In genomic region chr7:143473347-143474101, GRCm38 (mm10) we compare ENCODE assay signal across 9 mouse cellular contexts. TPM values are rescaled to one million over a fixed set of nuclear protein-coding genes. Genes with fewer than 3 reads are reported as not detected.
DNase-seq lines count a peak whose midpoint lies in the region; ATAC-seq and TF ChIP-seq lines count a peak whose summit lies in the region.
"Had no signal": no experiment of that assay in that cellular context is flagged by ENCODE, and none has a peak within 500 bp of the region (broad histone marks: within the 10 kb centered on the region; RNA-seq: fewer than 3 reads in every experiment).

TSS of gene Slc22a18 (plus strand) at chr7:143473736.

- dilution Hi-C loops in CH12.LX (cut with MboI; ENCODE audit: extremely low pct_ligation_motif_present, extremely low pct_unique_long_range_greater_than_20kb, low sequenced_read_pairs), result no loop called here

- no peak for TF ChIP-seq CTCF in CH12.LX (conservative IDR thresholded peaks at IDR 0.05 in 1 of 2, IDR thresholded peaks at IDR 0.05 in 1 of 2; ENCODE audit: low read depth in 2 of 2, low read length in 2 of 2)
- TF ChIP-seq CTCF in cerebellum, adult 2 months (IDR thresholded peaks at IDR 0.05; ENCODE audit: borderline replicate concordance, insufficient read depth, low read depth, low read length), result no peak

- TF ChIP-seq POLR2A in CH12.LX (IDR thresholded peaks at IDR 0.05; ENCODE audit: low read depth, low read length), result no peak
- no peak for TF ChIP-seq POLR2A in cerebellum, adult 2 months (IDR thresholded peaks at IDR 0.05; ENCODE audit: borderline replicate concordance, insufficient read depth, low read length)

- WGBS in embryonic facial prominence, embryonic 15.5 days, result 34% methylated on average over 4 of the region's 4 CpGs
- 35% methylated on average over 4 of the region's 4 CpGs for WGBS in kidney, embryonic 14.5 days
- WGBS in lung, embryonic 15.5 days, result 21% methylated on average over 4 of the region's 4 CpGs
- whole genome bisulfite sequencing in cerebellum, adult 2 months, result 42% methylated on average over 4 of the region's 4 CpGs

- in situ Hi-C loops in CH12.LX (cut with MboI; ENCODE audit: low pct_ligation_motif_present, low pct_unique_long_range_greater_than_20kb, low sequenced_read_pairs), result no loop called here

- H3K4me2 ChIP-seq in CH12.LX (ENCODE audit: insufficient read depth, low read depth, poor library complexity, severe bottlenecking), result no peak within 1 kb of the TSS
- H3K4me2 ChIP-seq in embryonic facial prominence, embryonic 15.5 days (replicated peaks), result peak within 1 kb of the TSS; percentile 27
- peak within 1 kb of the TSS; percentile 10; the same call in 1 of the 2 replicates for H3K4me2 ChIP-seq in kidney, embryonic 14.5 days (replicated peaks; ENCODE audit: low read depth, low read length)
- H3K4me2 ChIP-seq in lung, embryonic 15.5 days, result peak within 1 kb of the TSS; percentile 19; the same call in 1 of the 2 replicates
- H3K4me2 ChIP-seq: neural tube, embryonic 13.5 days had no signal

- H3K4me3 ChIP-seq in CH12.LX (replicated peaks in 1 of 3; ENCODE audit: low read depth in 2 of 3, low read length in 2 of 3, poor library complexity in 1 of 3), result peak within 1 kb of the TSS in 2 of 3 experiments; percentile 11 to 13
- peak within 1 kb of the TSS; percentile 11; the same call in 1 of the 2 replicates for H3K4me3 ChIP-seq in embryonic facial prominence, embryonic 15.5 days (replicated peaks)
- peak within 1 kb of the TSS; percentile 18; the same call in 1 of the 2 replicates for H3K4me3 ChIP-seq in kidney, embryonic 14.5 days (ENCODE audit: low read length)
- no peak within 1 kb of the TSS for H3K4me3 ChIP-seq in lung, embryonic 15.5 days
- H3K4me3 ChIP-seq in cerebellum, adult 2 months (replicated peaks; ENCODE audit: insufficient read depth, low read depth, low read length), result no peak within 1 kb of the TSS
- H3K4me3 ChIP-seq: neural tube, embryonic 13.5 days had no signal

- H3K27ac ChIP-seq in CH12.LX (ENCODE audit: insufficient read depth, low read depth), result no peak within 1 kb of the TSS
- no peak within 1 kb of the TSS for H3K27ac ChIP-seq in embryonic facial prominence, embryonic 15.5 days (replicated peaks)
- H3K27ac ChIP-seq in kidney, embryonic 14.5 days (ENCODE audit: low read depth, low read length), result no peak within 1 kb of the TSS
- no peak within 1 kb of the TSS for H3K27ac ChIP-seq in lung, embryonic 15.5 days
- no peak within 1 kb of the TSS for H3K27ac ChIP-seq in cerebellum, adult 2 months (ENCODE audit: insufficient read depth, low read length)
- H3K27ac ChIP-seq: neural tube, embryonic 13.5 days had no signal

- no peak for ATAC-seq in embryonic facial prominence, embryonic 15.5 days (ENCODE audit: insufficient number of reproducible peaks, low FRiP score, low TSS enrichment, low read depth)
- ATAC-seq in kidney, embryonic 14.5 days (ENCODE audit: low FRiP score, low TSS enrichment), result no peak
- ATAC-seq in lung, embryonic 15.5 days (ENCODE audit: borderline replicate concordance, extremely low read depth, low FRiP score, low TSS enrichment), result no peak
- no peak for ATAC-seq in inflammation-experienced regulatory T-cells, adult 6 months

- no peak for TF ChIP-seq RAD21 in CH12.LX (IDR thresholded peaks at IDR 0.05; ENCODE audit: low read depth, low read length)

- TF ChIP-seq EP300 in CH12.LX (IDR thresholded peaks at IDR 0.05; ENCODE audit: low read length), result 0 out of 2 replicates have a peak, but pooled peaks have one; percentile 16

- peaks cover 0 to 19% of the 10 kb centered on the region in 2 experiments; a peak in 2 of 4 replicates for H3K4me1 ChIP-seq in CH12.LX (ENCODE audit: control insufficient read depth in 1 of 2, insufficient read depth in 2 of 2)
- peaks cover 2% of the 10 kb centered on the region; the same call in 1 of the 2 replicates for H3K4me1 ChIP-seq in embryonic facial prominence, embryonic 15.5 days
- no peaks in the 10 kb centered on the region for H3K4me1 ChIP-seq in kidney, embryonic 14.5 days (ENCODE audit: control insufficient read depth, insufficient read depth, low read length)
- H3K4me1 ChIP-seq in lung, embryonic 15.5 days, result 0 out of 2 replicates have a peak, but pooled peaks cover 8% of the 10 kb centered on the region
- H3K4me1 ChIP-seq in cerebellum, adult 2 months (ENCODE audit: control insufficient read depth, insufficient read depth, low read length), result no peaks in the 10 kb centered on the region
- H3K4me1 ChIP-seq: neural tube, embryonic 13.5 days had no signal

- H3K27me3 ChIP-seq in CH12.LX (replicated peaks), result peaks cover 55% of the 10 kb centered on the region
- no peaks in the 10 kb centered on the region for H3K27me3 ChIP-seq in embryonic facial prominence, embryonic 15.5 days
- H3K27me3 ChIP-seq in kidney, embryonic 14.5 days (ENCODE audit: control insufficient read depth, insufficient read depth, low read length), result no peaks in the 10 kb centered on the region
- H3K27me3 ChIP-seq in lung, embryonic 15.5 days, result no peaks in the 10 kb centered on the region
- H3K27me3 ChIP-seq in cerebellum, adult 2 months (ENCODE audit: control insufficient read depth, insufficient read depth, low read length), result no peaks in the 10 kb centered on the region
- H3K27me3 ChIP-seq: neural tube, embryonic 13.5 days had no signal

- no peaks in the 10 kb centered on the region for H3K36me3 ChIP-seq in CH12.LX (replicated peaks in 1 of 2; ENCODE audit: control insufficient read depth in 1 of 2, insufficient read depth in 1 of 2, low read length in 1 of 2)
- no peaks in the 10 kb centered on the region for H3K36me3 ChIP-seq in embryonic facial prominence, embryonic 15.5 days
- H3K36me3 ChIP-seq in kidney, embryonic 14.5 days (ENCODE audit: control insufficient read depth, insufficient read depth, low read length), result no peaks in the 10 kb centered on the region
- no peaks in the 10 kb centered on the region for H3K36me3 ChIP-seq in lung, embryonic 15.5 days
- H3K36me3 ChIP-seq: neural tube, embryonic 13.5 days had no signal

- no peaks in the 10 kb centered on the region for H3K79me2 ChIP-seq in CH12.LX (replicated peaks; ENCODE audit: control insufficient read depth, extremely low read depth, insufficient read depth, poor library complexity, severe bottlenecking)

- H3K9me3 ChIP-seq in CH12.LX (replicated peaks; ENCODE audit: low read length), result no peaks in the 10 kb centered on the region
- H3K9me3 ChIP-seq in embryonic facial prominence, embryonic 15.5 days (replicated peaks), result no peaks in the 10 kb centered on the region
- H3K9me3 ChIP-seq in kidney, embryonic 14.5 days (ENCODE audit: control insufficient read depth, low read length), result no peaks in the 10 kb centered on the region
- H3K9me3 ChIP-seq in lung, embryonic 15.5 days, result no peaks in the 10 kb centered on the region
- H3K9me3 ChIP-seq: neural tube, embryonic 13.5 days had no signal

- H3K9ac ChIP-seq in CH12.LX (ENCODE audit: insufficient read depth, low read depth), result no peak within 1 kb of the TSS
- no peak within 1 kb of the TSS for H3K9ac ChIP-seq in embryonic facial prominence, embryonic 15.5 days
- peak within 1 kb of the TSS; percentile 40 for H3K9ac ChIP-seq in kidney, embryonic 14.5 days (ENCODE audit: low read depth, low read length)
- H3K9ac ChIP-seq in lung, embryonic 15.5 days, result no peak within 1 kb of the TSS
- H3K9ac ChIP-seq: neural tube, embryonic 13.5 days had no signal

- DNase-seq in CH12.LX (ENCODE audit: extremely low read depth), result peak; percentile 27
- no peak for DNase-seq in cerebellum, postnatal 10 days
- no peak for DNase-seq in neural tube, embryonic 10.5 days (ENCODE audit: extremely low spot score, low spot score)
- DNase-seq in cerebellum, adult 2 months, result no peak

TF ChIP-seq in CH12.LX, 34 proteins besides CTCF, POLR2A, EP300 and RAD21:
- TF ChIP-seq SIN3A (IDR thresholded peaks at IDR 0.05; ENCODE audit: low read length), result peak; percentile 63
- peak; percentile 89 for TF ChIP-seq ELF1 (IDR thresholded peaks at IDR 0.05; ENCODE audit: low read depth, low read length)
- no peak for TF ChIP-seq BHLHE40 (IDR thresholded peaks at IDR 0.05; ENCODE audit: low read depth, low read length)
- TF ChIP-seq GABPA (IDR thresholded peaks at IDR 0.05; ENCODE audit: insufficient replicate concordance, low read depth, low read length), result no peak

RNA-seq across cellular contexts. Expression of gene Slc22a18, which starts in this region (rescaled TPM):
- total RNA-seq in CH12.LX (2012; rRNA removed) (0.21 and 0.76 TPM in 2 replicates), CH12.LX (2014; rRNA removed) (0.48 and 0.72 TPM in 2 replicates)
- polyA plus RNA-seq in CH12.LX (2012; ENCODE audit: insufficient read length, low read depth), result 1.7 and 2.0 TPM in 2 replicates
- 3.6 and 4.0 TPM in 2 replicates for polyA plus RNA-seq in embryonic facial prominence, embryonic 15.5 days (2015; fragmentation: Nextera tagmentation; extraction: Ambion mirVana)
- 4.4 and 4.7 TPM in 2 replicates for polyA plus RNA-seq in kidney, embryonic 14.5 days (2014; fragmentation: Nextera tagmentation; extraction: Ambion mirVana)
- 1.9 and 2.4 TPM in 2 replicates for polyA plus RNA-seq in lung, embryonic 15.5 days (2015; fragmentation: Nextera tagmentation; extraction: Ambion mirVana)
- under 1 TPM in 1 of 3 experiments, not detected in 2; 0.54 TPM for polyA plus RNA-seq in inflammation-experienced regulatory T-cells, adult 6 months (2017; shearing (Covaris generic))
- polyA plus RNA-seq in cerebellum, adult 2 months (2012; rRNA removed), result 0.87 and 0.90 TPM in 2 replicates

Comparison
In these comparisons a context has a peak if more than half of its experiments do, and no peak if none do; other contexts are left out.
1. H3K4me3 ChIP-seq: peak in CH12.LX (2 of 3), embryonic facial prominence, embryonic 15.5 days (single experiment) and kidney, embryonic 14.5 days (single experiment); none in lung, embryonic 15.5 days (single experiment) and cerebellum, adult 2 months (single experiment).